Comparison of ENCODE assay signal across 28 mouse cellular contexts in the genomic region with DNA sequence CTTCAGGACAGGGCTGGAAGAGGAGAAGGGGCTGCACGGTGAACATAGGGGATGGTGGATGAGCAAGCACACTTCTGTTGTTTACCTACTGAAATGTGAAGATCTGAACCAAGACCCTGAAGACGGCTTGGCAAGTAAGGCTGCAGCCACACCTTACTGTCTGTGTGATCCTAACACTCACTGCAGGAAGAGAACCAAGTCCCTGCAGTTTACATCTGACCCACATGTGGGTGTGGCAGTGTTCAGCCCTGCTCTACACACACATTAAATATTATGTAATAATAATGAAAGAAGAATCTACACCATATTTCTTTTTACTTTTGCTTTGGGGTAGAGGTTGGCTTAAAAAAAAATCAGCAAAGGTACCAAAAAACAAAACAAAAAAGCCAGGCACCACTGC.
"Had no signal": no experiment of that assay in that cellular context is flagged by ENCODE, and none has a peak within 500 bp of the region (broad histone marks: within the 10 kb centered on the region; RNA-seq: fewer than 3 reads in every experiment).

No protein-coding gene starts in this region.

- ATAC-seq: forebrain, embryonic 13.5 days; forebrain, embryonic 14.5 days; forebrain, embryonic 15.5 days; forebrain, embryonic 16.5 days; forebrain, postnatal 0 days had no signal

- H3K4me2 ChIP-seq: embryonic facial prominence, embryonic 12.5 days; embryonic facial prominence, embryonic 13.5 days; embryonic facial prominence, embryonic 15.5 days; forebrain, embryonic 12.5 days; forebrain, embryonic 13.5 days; forebrain, embryonic 15.5 days had no signal

- H3K4me1 ChIP-seq: embryonic facial prominence, embryonic 10.5 days; embryonic facial prominence, embryonic 12.5 days; embryonic facial prominence, embryonic 13.5 days; embryonic facial prominence, embryonic 15.5 days; forebrain, embryonic 12.5 days; forebrain, embryonic 13.5 days; forebrain, embryonic 15.5 days had no signal

- H3K9ac ChIP-seq: embryonic facial prominence, embryonic 12.5 days; embryonic facial prominence, embryonic 13.5 days; embryonic facial prominence, embryonic 15.5 days; forebrain, embryonic 12.5 days; forebrain, embryonic 13.5 days; forebrain, embryonic 15.5 days; forebrain, postnatal 0 days had no signal

- H3K4me3 ChIP-seq: embryonic facial prominence, embryonic 10.5 days; embryonic facial prominence, embryonic 12.5 days; embryonic facial prominence, embryonic 13.5 days; embryonic facial prominence, embryonic 15.5 days; erythroblast, embryonic 14.5 days; forebrain, embryonic 10.5 days; forebrain, embryonic 12.5 days; forebrain, embryonic 13.5 days; forebrain, embryonic 15.5 days; gastrocnemius, adult 2 months had no signal

- H3K27me3 ChIP-seq: embryonic facial prominence, embryonic 12.5 days; embryonic facial prominence, embryonic 13.5 days; embryonic facial prominence, embryonic 15.5 days; forebrain, embryonic 12.5 days; forebrain, embryonic 13.5 days; forebrain, embryonic 15.5 days had no signal

- DNase-seq: cerebellum, adult 2 months; cerebellum, adult 8-10 months; cerebellum, adult 9-10 months; cerebellum, adult 9-11 months; cerebellum, postnatal 10 days; cerebellum, postnatal 14 days; cerebellum, postnatal 25 days; cerebellum, postnatal 36 days; embryo, embryonic 11 days; forebrain, postnatal 0 days; gastrocnemius, adult 2 months; gastrocnemius, postnatal 10 days; gastrocnemius, postnatal 14 days; gastrocnemius, postnatal 25 days; gastrocnemius, postnatal 36 days; heart, adult 11 months; heart, adult 18-20 months had no signal

- H3K9me3 ChIP-seq: embryonic facial prominence, embryonic 10.5 days; embryonic facial prominence, embryonic 12.5 days; embryonic facial prominence, embryonic 13.5 days; embryonic facial prominence, embryonic 15.5 days; forebrain, embryonic 10.5 days; forebrain, embryonic 12.5 days; forebrain, embryonic 13.5 days; forebrain, embryonic 15.5 days had no signal

- H3K27ac ChIP-seq: embryonic facial prominence, embryonic 10.5 days; embryonic facial prominence, embryonic 12.5 days; embryonic facial prominence, embryonic 13.5 days; embryonic facial prominence, embryonic 15.5 days; forebrain, embryonic 10.5 days; forebrain, embryonic 12.5 days; forebrain, embryonic 13.5 days; forebrain, embryonic 15.5 days; gastrocnemius, adult 2 months had no signal
